Mouse (Mus musculus) hindbrain, embryonic 16.5 days (tissue): Measurements from ENCODE around the gene Hspb3. TPM values are rescaled to one million over a fixed set of nuclear protein-coding genes. Genes with fewer than 3 reads are reported as not detected.
A peak's percentile ranks its signal among the peaks of the same experiment; 100 is the strongest.

Experiments
- ATAC-seq: fragments of 200-750 bp; cut with Nextera tagmentation; 2 replicates; pipeline ENCODE4 v1.8.0; 2017; ENCODE audit warnings: moderate TSS enrichment, moderate library complexity
- H3K27ac ChIP-seq: fragments of 300-500 bp; sonication (generic); 2 replicates; pipeline ENCODE4 v1.5.1; 2014; ENCODE audit warnings: low read depth, mild to moderate bottlenecking, control low read depth, low read length, moderate library complexity
- H3K27me3 ChIP-seq: fragments of 300-500 bp; sonication (generic); replicated peaks from 2 replicates; pipeline ENCODE4 v1.6.1; 2014; ENCODE audit warnings: low read length; ENCODE audit not compliant: control insufficient read depth, insufficient read depth
- H3K36me3 ChIP-seq: fragments of 300-500 bp; sonication (generic); 2 replicates; pipeline ENCODE4 v1.6.1; 2014; ENCODE audit warnings: mild to moderate bottlenecking, low read length, moderate library complexity, mixed read lengths; ENCODE audit not compliant: control insufficient read depth, insufficient read depth
- H3K4me1 ChIP-seq: fragments of 300-500 bp; sonication (generic); 2 replicates; pipeline ENCODE4 v1.6.1; 2014; ENCODE audit warnings: low read depth, low read length; ENCODE audit not compliant: control insufficient read depth, insufficient read depth
- H3K4me2 ChIP-seq: fragments of 300-500 bp; sonication (generic); 2 replicates; pipeline ENCODE4 v1.6.1; 2014; ENCODE audit warnings: mild to moderate bottlenecking, low read length, control low read depth, moderate library complexity
- H3K4me3 ChIP-seq: fragments of 300-500 bp; sonication (generic); 2 replicates; pipeline ENCODE4 v1.5.1; 2014; ENCODE audit warnings: mild to moderate bottlenecking, low read length, control low read depth, moderate library complexity
- H3K9ac ChIP-seq: fragments of 300-500 bp; sonication (generic); 2 replicates; pipeline ENCODE4 v1.6.1; 2014; ENCODE audit warnings: low read depth, mild to moderate bottlenecking, control low read depth, low read length, moderate library complexity
- H3K9me3 ChIP-seq: fragments of 300-500 bp; sonication (generic); 2 replicates; pipeline ENCODE4 v1.6.1; 2014; ENCODE audit warnings: mild to moderate bottlenecking, low read length, moderate library complexity; ENCODE audit not compliant: control insufficient read depth
- WGBS: fragments of 180-500 bp; shearing (Covaris S2); extraction: QIAGEN DNeasy Blood & Tissue Kit; methylation state at CpG from one replicate; pipeline ENCODE4 v1.1.7; 2014; 5-methylcytosine and 5-hydroxymethylcytosine counted together
- polyA plus RNA-seq: library from polyadenylated mRNA; unstranded; fragments of >200 nt; fragmentation: Nextera tagmentation; extraction: Ambion mirVana; gene quantifications from 2 replicates; pipeline ENCODE4 v1.2.1, GENCODE M21; 2015

Gene Hspb3
- polyA plus RNA-seq, 1 experiment from 2014 or later, result 0.41 TPM

DNA sequence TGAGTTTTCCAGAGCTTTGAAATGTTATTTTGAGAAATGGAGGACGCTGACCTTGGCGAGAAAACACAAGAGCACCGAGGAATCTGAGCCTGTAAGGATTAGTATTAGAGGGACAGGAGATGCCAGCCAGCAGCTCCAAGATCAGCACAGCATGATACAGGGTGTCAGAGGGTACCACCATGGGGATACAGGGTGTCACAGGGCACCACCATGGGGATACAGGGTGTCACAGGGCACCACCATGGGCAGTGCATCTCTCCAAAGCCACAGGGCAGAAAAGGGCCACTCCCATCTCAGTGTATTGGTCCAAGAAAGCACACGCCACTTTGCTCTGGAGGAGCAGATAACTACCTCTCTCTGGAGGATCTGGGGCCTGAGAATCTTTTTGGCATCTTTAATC is 6.8 kb downstream of the Hspb3 start:
- 88% methylated on average over 4 of the region's 4 CpGs for WGBS
- H3K27me3 ChIP-seq, result no peaks in the 10 kb centered on the region
- H3K4me1 ChIP-seq, result no peaks in the 10 kb centered on the region
- no peak overlapping the region for H3K4me3 ChIP-seq
- no peak overlapping the region for H3K4me2 ChIP-seq
- no peak for ATAC-seq
- no peak overlapping the region for H3K27ac ChIP-seq
- no peaks in the 10 kb centered on the region for H3K36me3 ChIP-seq
- no peaks in the 10 kb centered on the region for H3K9me3 ChIP-seq
- no peak overlapping the region for H3K9ac ChIP-seq

DNA sequence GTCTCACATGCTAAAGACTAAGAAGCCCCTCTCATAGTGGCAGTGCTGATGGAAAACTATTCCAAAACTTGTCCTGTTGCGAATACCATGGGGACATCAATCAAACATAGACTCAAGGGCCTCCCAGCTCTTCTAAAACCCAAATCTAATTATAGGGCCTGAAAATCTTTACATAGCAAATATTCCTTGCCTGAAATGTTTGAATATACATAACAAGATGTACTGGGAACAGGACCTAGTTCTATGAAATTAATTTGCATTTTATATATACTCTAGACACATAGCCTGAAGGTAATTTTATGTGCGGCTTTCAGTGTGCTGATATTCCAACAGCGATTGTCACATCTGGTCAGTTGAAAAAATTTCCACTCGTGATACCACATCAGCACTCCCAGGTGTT is 8.0 kb downstream of the Hspb3 start:
- no peak for ATAC-seq
- no peaks in the 10 kb centered on the region for H3K4me1 ChIP-seq
- no peak overlapping the region for H3K4me2 ChIP-seq
- no peak overlapping the region for H3K27ac ChIP-seq
- H3K36me3 ChIP-seq, result no peaks in the 10 kb centered on the region
- H3K4me3 ChIP-seq, result no peak overlapping the region
- no peaks in the 10 kb centered on the region for H3K27me3 ChIP-seq
- 83% methylated on average over 4 of the region's 4 CpGs for WGBS
- no peak overlapping the region for H3K9ac ChIP-seq
- H3K9me3 ChIP-seq, result no peaks in the 10 kb centered on the region

DNA sequence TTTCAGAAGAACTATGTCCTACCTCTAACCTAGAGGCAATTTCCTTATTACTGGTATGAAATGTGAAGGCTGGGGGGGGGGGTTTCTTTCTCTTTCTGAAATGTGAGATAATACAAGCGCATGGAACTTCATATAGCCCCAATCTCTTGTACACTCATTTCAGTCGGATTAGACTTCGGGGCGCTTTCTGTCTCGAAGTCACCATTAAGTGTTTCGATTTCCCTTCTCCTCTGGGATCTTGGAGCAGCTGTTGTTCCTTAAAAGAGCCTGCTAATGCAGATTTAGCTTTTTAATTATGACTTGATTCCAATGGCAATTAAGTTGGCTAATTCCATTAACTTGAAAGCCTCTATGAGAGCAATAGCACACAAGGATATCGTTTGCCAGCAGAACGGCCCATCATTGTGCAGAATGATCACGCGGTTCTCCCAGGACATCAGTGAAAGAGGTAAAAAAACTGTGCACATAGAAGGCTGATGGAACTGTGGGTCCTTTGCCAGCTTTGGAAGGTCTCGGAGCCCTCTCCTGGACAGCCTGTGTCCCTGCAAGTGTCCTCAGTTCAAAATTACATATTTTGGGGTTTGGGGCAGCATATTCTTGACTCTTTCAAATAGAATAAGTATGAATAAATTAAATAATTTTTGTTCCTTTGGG is 22.4 kb downstream of the Hspb3 start:
- 53% methylated on average over 11 of the region's 11 CpGs for WGBS
- no peaks in the 10 kb centered on the region for H3K9me3 ChIP-seq
- no peak overlapping the region for H3K27ac ChIP-seq
- no peak overlapping the region for H3K4me2 ChIP-seq
- ATAC-seq, result peak; percentile 77
- peaks cover 2% of the 10 kb centered on the region; the same call in 1 of the 2 replicates for H3K27me3 ChIP-seq
- peaks cover 2% of the 10 kb centered on the region for H3K4me1 ChIP-seq
- no peak overlapping the region for H3K9ac ChIP-seq
- H3K4me3 ChIP-seq, result no peak overlapping the region
- H3K36me3 ChIP-seq, result no peaks in the 10 kb centered on the region

DNA sequence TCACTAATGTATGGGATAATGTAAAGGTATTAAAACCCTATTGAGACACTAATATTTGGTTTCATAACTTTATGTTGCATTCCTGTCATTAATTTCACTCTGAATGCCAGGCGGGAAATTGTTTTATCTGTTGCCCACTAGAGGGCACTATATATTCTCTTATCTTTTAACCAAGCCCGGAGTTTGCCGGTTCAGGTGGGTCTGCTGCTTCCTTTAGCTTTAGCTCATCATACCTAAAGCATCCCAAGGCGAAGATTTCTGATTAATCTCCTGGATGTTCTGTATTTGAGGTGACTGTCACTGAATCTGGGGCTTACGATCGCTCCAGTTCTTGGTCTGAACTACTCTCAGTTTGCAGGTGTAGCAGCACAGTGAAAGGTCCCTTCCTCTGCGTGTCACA is 24.6 kb downstream of the Hspb3 start:
- no peak overlapping the region for H3K4me3 ChIP-seq
- ATAC-seq, result peak; percentile 27; the same call in 1 of the 2 replicates
- 30% methylated on average over 7 of the region's 7 CpGs for WGBS

DNA sequence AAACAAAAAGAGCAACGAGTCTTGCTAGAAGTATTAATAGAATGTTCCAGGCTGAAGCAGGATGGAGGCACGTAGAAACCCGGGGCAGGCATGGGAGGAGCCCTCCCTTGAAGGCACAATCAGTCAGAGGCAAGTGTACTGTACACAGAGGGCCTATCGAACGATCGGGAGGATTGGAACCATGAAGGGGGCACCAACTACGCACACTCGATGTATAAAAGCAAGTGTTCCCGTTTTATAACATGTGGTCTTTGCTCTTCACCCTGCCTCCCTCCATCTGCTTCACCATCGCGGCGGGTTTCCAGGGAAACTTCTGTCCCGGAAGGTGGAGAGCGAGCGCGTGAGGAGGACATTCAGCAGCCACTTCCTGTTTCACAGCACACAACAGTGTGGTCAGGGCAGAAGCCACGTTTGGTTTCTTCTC is 27.7 kb downstream of the Hspb3 start:
- 83% methylated on average over 17 of the region's 17 CpGs for WGBS
- Histone ChIP-seq H3K4me1 (peaks cover 2% of the 10 kb centered on the region), H3K4me3 (no peak overlapping the region), H3K27ac (no peak overlapping the region), H3K36me3 (no peaks in the 10 kb centered on the region), H3K9ac (no peak overlapping the region), H3K27me3 (peaks cover 2% of the 10 kb centered on the region; the same call in 1 of the 2 replicates), H3K9me3 (no peaks in the 10 kb centered on the region), H3K4me2 (no peak overlapping the region)
- no peak for ATAC-seq

More for the DNA sequence above, 24.6 kb downstream of the Hspb3 start:
- H3K9me3 ChIP-seq, result no peaks in the 10 kb centered on the region
- H3K4me1 ChIP-seq, result peaks cover 2% of the 10 kb centered on the region
- H3K4me2 ChIP-seq, result peak overlapping the region; percentile 28
- peaks cover 2% of the 10 kb centered on the region; the same call in 1 of the 2 replicates for H3K27me3 ChIP-seq
- H3K36me3 ChIP-seq, result no peaks in the 10 kb centered on the region
- no peak overlapping the region for H3K9ac ChIP-seq
- H3K27ac ChIP-seq, result no peak overlapping the region

DNA sequence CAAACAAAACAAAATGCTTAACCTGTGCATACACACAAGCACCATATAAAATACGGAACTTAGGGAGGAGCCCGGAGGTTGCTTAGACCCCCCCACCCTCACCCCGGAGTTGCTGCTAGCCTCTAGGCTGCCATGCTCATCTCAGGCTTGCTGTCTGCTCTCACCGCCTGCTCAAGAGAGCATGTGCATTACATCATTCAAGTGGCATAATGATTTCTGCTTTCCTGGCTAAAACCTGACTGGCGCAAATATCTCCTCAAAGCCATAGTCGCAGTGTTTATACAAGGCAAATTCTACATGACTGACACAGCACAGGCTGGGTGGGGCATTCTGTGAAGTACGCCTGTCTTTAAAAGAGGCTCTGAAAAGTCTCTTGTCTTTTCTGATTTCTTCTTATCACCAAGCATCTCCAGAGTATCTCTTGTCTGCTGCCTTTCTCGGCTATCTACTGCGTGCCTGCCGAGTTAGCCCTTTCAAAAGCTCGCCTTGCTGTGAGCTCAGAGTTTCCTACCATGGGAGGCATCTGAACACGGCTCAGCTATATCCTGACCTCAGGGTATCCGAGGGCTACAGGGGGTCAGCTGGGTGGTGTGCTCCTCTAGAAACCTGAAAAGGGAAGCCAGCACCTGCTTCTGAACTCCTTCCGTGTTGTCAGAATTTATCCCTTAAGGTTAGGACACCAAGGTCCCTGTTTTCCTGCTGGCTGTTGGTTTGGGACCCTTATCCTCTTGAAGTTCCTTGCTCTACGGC is 28.6 kb downstream of the Hspb3 start:
- peaks cover 2% of the 10 kb centered on the region for H3K4me1 ChIP-seq
- H3K4me2 ChIP-seq, result no peak overlapping the region
- no peak overlapping the region for H3K9ac ChIP-seq
- no peaks in the 10 kb centered on the region for H3K9me3 ChIP-seq
- peaks cover 2% of the 10 kb centered on the region; the same call in 1 of the 2 replicates for H3K27me3 ChIP-seq
- no peaks in the 10 kb centered on the region for H3K36me3 ChIP-seq
- H3K27ac ChIP-seq, result no peak overlapping the region
- H3K4me3 ChIP-seq, result no peak overlapping the region
- 85% methylated on average over 15 of the region's 15 CpGs for WGBS
- ATAC-seq, result no peak

DNA sequence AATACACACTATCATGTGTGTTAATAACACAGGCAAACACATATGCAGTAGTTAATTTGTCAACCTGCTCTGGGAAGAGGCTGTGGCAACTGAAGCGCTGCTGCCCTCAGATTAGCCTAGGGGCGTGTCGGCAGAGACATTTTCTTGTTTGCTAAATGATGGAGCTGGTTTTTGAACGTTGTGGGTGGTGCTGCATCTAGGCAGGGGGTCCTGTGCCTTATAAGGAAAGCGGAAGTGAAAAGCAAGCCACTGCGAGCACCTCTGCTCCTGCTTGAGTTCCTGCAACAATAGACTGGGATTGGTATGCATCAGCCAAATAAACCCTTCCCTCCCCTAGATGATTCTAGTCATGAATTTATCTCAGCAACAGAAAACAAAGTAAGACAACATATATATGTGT is 31.0 kb downstream of the Hspb3 start:
- Histone ChIP-seq H3K4me3 (no peak overlapping the region), H3K9ac (no peak overlapping the region), H3K9me3 (no peaks in the 10 kb centered on the region), H3K27ac (no peak overlapping the region), H3K4me1 (no peaks in the 10 kb centered on the region), H3K4me2 (no peak overlapping the region), H3K36me3 (no peaks in the 10 kb centered on the region), H3K27me3 (peaks cover 2% of the 10 kb centered on the region; the same call in 1 of the 2 replicates)
- 42% methylated on average over 6 of the region's 6 CpGs for WGBS
- no peak for ATAC-seq

DNA sequence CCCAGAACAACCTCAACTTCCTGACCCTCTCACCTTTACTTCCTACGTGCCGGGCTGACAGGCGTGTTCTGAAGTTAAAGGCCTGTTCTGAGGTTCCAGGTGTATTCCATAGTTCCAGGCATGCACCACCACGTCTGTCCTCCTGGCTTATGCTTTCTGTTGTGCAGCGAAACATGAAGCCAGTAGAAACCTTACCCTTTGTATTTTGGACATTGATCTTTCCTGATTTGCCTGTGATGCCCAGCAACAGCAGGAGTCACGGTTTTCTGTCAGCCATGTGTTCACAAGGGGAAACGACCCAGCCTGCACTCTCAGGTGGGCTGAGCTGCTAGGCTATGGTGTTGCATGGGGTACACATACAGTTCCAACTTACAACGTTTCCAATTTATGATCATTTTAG is 35.9 kb downstream of the Hspb3 start:
- 84% methylated on average over 8 of the region's 8 CpGs for WGBS
- no peaks in the 10 kb centered on the region for H3K4me1 ChIP-seq
- no peak overlapping the region for H3K4me3 ChIP-seq
- no peaks in the 10 kb centered on the region for H3K9me3 ChIP-seq
- no peak overlapping the region for H3K9ac ChIP-seq
- ATAC-seq, result no peak
- H3K27me3 ChIP-seq, result no peaks in the 10 kb centered on the region
- H3K36me3 ChIP-seq, result no peaks in the 10 kb centered on the region
- H3K27ac ChIP-seq, result no peak overlapping the region
- no peak overlapping the region for H3K4me2 ChIP-seq

DNA sequence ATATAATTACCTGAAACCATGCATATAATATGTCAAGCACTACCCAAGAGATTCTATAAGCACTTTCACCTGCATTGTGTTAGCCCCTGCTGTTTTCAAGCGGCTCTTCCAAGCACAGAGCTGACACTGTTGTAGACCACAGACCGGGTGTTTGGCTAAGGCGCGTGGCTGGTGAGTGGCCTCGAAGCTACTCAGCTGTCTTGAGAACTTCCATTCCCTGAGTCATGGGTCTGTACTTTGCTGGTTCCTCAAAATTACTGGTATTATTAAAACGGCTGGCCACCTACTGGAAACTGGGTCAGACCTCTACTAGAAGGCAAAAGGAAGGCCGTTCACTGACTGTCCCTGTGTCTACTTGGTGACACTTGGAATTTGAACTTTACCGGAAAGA is 40.6 kb downstream of the Hspb3 start:
- no peaks in the 10 kb centered on the region for H3K9me3 ChIP-seq
- no peak overlapping the region for H3K9ac ChIP-seq
- WGBS, result 79% methylated on average over 8 of the region's 8 CpGs
- no peak for ATAC-seq
- H3K4me1 ChIP-seq, result no peaks in the 10 kb centered on the region
- no peak overlapping the region for H3K4me3 ChIP-seq
- no peaks in the 10 kb centered on the region for H3K36me3 ChIP-seq
- H3K27me3 ChIP-seq, result no peaks in the 10 kb centered on the region
- H3K4me2 ChIP-seq, result no peak overlapping the region
- no peak overlapping the region for H3K27ac ChIP-seq
